Mouse (Mus musculus): Measurements from ENCODE around the gene Syne2. TPM values are rescaled to one million over a fixed set of nuclear protein-coding genes. Genes with fewer than 3 reads are reported as not detected.
"Not testable (repeated sequence)": the region's sequence is repeated elsewhere in the genome, so short reads cannot be mapped to it uniquely, and the experiment has no call there.

Gene Syne2
- total RNA-seq (2015; ENCODE audit: low replicate concordance) (10.8 and 11.1 TPM in 2 replicates), total RNA-seq (2017; ENCODE audit: low replicate concordance) (6.8 and 8.5 TPM in 2 replicates)

GRCm38 (mm10) chr12:75817959-75818452, at the start of gene Syne2:
Gene Syne2, plus strand, starts transcription at chr12:75818134.
- peak; percentile 70 for ATAC-seq (replicated peaks; ENCODE audit: low FRiP score, poor library complexity, severe bottlenecking)

- ATAC-seq (replicated peaks; ENCODE audit: low FRiP score, poor library complexity, severe bottlenecking), result no peak
Observed at GRCm38 (mm10) chr12:75771410-75771809, 46.5 kb upstream of the Syne2 start.

GRCm38 (mm10) chr12:75772424-75773034, 45.4 kb upstream of the Syne2 start:
- no peak for ATAC-seq (replicated peaks; ENCODE audit: low FRiP score, poor library complexity, severe bottlenecking)

DNA sequence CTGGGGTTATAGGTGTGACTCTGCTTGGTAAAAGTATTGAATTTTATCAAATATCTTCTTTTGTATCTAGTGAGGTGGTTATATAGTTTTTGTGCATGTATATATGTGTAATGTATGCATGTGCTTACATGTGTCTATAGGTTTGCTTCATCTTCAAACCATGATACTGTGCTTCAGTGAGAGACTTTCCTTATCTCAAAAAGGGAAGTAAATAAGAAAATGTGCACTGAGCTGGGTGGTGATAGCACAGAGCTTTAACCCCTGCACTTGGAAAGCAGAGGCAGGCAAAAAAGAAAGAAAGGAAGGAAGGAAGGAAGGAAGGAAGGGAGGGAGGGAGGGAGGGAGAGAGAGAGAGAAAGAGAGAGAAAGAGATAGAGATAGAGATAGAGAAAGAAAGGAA, 36.5 kb upstream of the Syne2 start:
- no peak for ATAC-seq (replicated peaks; ENCODE audit: low FRiP score, poor library complexity, severe bottlenecking)

GRCm38 (mm10) chr12:75781995-75782394, 35.9 kb upstream of the Syne2 start:
- ATAC-seq (replicated peaks; ENCODE audit: low FRiP score, poor library complexity, severe bottlenecking), result no peak

GRCm38 (mm10) chr12:75784271-75784751, 33.6 kb upstream of the Syne2 start:
- ATAC-seq (replicated peaks; ENCODE audit: low FRiP score, poor library complexity, severe bottlenecking), result no peak

DNA sequence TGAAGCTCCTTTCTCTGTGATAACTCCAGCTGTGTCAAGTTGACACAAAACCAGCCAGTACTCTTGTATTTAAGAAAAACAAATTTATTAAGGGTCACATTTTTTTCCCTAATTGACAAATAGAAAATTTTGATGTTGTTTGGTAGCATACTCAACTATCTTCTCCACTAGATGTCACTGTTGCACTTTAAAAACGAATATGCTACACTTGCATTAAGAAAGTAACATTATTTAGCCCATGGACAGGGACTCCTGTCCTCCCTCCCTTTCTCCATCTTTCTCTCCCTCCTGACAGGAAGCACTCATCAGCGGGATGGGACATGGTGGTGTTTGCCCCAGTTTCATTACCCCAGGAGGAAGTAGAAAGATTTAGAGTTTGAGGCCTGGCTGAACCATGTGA, 31.3 kb upstream of the Syne2 start:
- not testable (repeated sequence) for ATAC-seq (replicated peaks; ENCODE audit: low FRiP score, poor library complexity, severe bottlenecking)

DNA sequence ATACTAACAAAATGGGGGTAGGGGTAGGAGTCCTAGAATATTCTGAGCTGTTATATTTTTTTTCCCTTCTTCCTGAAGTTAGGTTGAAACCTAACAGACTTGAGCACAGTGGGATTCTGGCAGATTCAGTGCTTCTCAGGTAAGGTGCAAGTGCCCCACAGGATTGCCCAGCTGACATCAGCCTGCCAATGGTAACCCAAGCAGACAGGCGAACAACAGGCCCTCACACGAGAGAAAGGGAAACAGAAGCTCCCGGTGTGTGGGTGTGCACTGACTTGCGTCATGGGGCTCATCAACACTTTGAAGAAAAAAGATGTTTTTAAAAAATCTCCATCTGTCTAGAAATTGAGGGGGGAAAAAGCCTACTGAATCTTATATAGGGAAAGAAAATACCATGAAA, 28.5 kb upstream of the Syne2 start:
- no peak for ATAC-seq (replicated peaks; ENCODE audit: low FRiP score, poor library complexity, severe bottlenecking)

DNA sequence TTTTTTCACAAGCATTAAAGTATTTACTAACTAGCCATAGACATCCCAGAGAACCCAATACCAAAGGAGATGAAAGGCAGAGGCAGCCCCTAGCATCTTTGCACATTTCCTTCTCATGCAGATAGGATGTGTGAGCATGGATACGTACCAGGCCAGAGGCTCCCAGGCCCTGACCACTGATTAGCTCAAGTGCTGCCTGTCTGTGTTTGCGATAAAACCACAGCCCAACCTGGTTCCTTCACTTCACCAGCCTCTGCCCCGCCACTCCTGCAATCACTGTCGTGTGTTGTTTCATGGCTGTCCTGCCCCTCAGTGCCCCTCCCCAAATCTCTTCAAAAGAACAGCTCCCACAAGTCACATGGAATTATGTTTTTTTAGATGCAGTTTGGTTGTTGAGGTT, 23.4 kb upstream of the Syne2 start:
- ATAC-seq (replicated peaks; ENCODE audit: low FRiP score, poor library complexity, severe bottlenecking), result no peak

DNA sequence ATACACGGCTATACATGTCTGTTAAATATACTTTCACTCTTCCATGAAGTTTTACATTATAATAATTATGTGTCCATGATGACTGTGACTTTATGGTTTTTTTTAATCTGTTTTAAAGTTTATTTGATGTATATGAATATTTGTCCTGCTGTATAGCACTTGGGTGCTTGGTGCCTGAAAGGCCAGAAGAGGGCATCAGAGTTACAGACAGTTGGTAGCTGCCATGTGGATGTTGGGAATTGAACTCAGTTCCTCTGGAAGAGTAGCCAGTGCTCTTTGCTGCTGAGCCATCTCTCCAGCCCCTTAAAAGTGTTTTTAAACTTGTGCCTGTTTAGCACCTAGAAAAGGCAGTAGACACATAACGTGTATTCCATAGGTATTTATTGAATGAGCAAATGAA, 21.4 kb upstream of the Syne2 start:
- no peak for ATAC-seq (replicated peaks; ENCODE audit: low FRiP score, poor library complexity, severe bottlenecking)

DNA sequence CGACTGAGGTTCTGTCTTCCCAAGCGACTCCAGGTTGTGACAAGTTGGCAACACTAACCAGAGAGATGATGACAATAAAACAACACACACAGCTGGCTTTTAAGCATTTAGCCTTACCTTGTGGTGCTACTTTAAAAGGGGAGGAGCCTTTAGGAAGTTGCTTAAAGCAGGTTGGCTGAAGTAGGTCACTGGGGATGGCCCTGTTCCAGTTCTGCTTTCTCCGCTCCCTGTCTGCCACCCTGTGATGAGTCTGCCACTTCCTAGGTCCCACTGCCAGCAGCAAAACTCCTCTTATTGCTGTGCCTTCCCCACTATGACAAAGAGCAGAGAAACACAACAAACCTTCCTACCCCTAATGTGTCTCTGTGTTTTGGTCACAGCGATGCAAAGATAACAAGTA, 11.7 kb upstream of the Syne2 start:
- ATAC-seq (replicated peaks; ENCODE audit: low FRiP score, poor library complexity, severe bottlenecking), result no peak

DNA sequence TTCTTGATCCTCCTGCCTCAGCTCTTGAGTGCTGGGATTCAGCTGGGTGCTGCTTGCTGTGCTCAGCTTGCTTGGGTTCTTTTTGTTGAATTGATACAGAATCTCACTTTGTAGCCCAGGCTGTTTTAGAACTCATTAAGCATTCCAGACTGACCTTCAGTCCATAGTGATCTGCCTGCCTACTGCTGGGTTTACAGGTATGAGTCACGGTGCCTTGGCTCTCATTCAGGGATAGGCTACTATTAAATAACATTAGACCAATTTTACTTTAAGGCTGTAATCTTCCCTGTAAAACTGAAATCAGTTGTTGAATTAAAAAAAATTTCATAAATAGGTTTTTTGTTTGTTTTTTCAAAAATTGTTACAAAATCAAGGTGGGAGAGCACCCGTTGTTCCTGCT, 4.2 kb upstream of the Syne2 start:
- no peak for ATAC-seq (replicated peaks; ENCODE audit: low FRiP score, poor library complexity, severe bottlenecking)

- no peak for ATAC-seq (replicated peaks; ENCODE audit: low FRiP score, poor library complexity, severe bottlenecking)
Observed at GRCm38 (mm10) chr12:75814551-75814950, 3.4 kb upstream of the Syne2 start.

- no peak for ATAC-seq (replicated peaks; ENCODE audit: low FRiP score, poor library complexity, severe bottlenecking)
Observed at GRCm38 (mm10) chr12:75816981-75817856, 715 bp upstream of the Syne2 start.

- ATAC-seq (replicated peaks; ENCODE audit: low FRiP score, poor library complexity, severe bottlenecking), result no peak
Observed at GRCm38 (mm10) chr12:75818453-75819434, 810 bp downstream of the Syne2 start.

DNA sequence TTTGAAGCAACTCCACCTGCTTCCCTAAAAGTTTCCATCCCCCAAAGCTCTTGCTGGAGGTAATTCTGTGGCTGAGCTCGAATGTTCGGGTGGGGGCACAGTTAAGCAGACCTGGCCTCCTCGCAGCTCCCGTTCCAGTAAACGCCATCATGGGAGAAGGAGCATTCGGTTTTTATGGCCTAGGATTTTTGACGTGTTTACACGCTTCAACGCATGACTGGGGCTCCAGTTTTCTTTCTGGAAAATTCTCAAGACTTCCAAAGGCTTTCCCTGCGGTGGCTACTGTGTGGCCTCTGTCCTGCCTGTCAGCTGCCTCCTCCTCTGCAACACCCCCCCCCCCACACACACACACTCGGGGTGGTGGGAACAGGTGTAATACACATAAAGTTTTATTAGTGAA, 1.5 kb downstream of the Syne2 start:
- no peak for ATAC-seq (replicated peaks; ENCODE audit: low FRiP score, poor library complexity, severe bottlenecking)

- ATAC-seq (replicated peaks; ENCODE audit: low FRiP score, poor library complexity, severe bottlenecking), result no peak
Observed at GRCm38 (mm10) chr12:75820216-75820615, 2.3 kb downstream of the Syne2 start.

DNA sequence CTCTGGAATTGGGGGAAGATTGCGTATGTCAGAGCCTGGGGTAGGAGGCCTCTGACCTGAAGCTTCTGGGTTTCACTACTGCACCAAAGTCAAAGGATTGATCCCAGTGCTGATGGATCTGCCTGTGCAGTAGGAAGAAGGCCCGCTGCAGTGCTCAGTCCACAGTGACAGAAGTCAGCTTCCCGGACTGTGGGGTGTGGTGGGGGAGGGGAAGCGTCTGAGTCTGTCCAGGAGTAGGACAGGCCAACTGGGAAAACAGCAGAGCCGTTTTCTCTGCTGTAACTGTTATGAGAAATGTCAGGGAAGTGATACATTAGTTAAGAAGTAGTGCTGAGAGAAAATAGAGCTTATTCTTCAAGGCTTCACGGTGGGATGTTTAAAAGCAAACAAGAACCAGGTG, 4.2 kb downstream of the Syne2 start:
- no peak for ATAC-seq (replicated peaks; ENCODE audit: low FRiP score, poor library complexity, severe bottlenecking)

- no peak for ATAC-seq (replicated peaks; ENCODE audit: low FRiP score, poor library complexity, severe bottlenecking)
Observed at GRCm38 (mm10) chr12:75823475-75823874, 5.5 kb downstream of the Syne2 start.

DNA sequence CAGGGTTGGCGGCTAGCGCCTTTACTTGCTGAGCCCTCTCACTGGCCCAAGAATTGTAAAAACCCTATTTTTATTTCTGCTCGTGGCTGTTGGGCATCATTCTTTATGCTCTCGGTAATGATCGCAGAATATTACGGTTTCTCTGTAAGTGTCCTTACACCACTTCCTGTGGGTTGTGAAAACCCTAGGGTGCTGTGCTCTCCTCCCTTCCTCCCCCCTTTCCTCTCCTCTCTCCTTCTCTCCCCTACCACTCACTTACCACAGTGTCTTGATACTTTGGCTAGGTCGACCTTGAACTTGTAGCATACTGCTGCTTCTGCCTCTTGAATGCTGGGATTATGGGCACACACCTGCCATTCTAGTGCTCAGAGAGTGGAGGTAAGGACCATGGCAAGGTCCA, 7.5 kb downstream of the Syne2 start:
- no peak for ATAC-seq (replicated peaks; ENCODE audit: low FRiP score, poor library complexity, severe bottlenecking)
